In the genomic region with DNA sequence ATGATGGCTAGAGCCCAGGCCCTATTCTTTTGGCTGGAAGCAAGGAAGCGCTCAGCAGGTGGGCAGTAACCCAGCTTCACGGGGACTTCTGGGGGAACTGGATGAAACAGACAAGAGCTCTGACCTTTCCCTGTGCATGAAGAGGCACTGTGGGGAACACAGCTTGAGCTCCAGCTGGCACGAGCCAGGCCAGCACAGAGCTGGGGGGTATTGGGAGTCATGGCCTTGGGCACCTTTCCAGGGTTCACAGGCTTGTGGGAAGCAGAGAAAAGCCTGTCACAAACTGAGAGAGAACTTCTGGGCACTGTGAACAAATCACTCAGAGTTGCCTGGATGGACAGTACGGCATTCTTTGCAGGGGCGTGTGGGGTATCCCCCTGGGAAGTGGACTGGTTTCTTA, we compare ENCODE assay signal across 10 mouse cellular contexts.
DNase-seq lines count a peak whose midpoint lies in the region; TF ChIP-seq lines count a peak whose summit lies in the region.
"Had no signal": no experiment of that assay in that cellular context is flagged by ENCODE, and none has a peak within 500 bp of the region (broad histone marks: within the 10 kb centered on the region; RNA-seq: fewer than 3 reads in every experiment).

No protein-coding gene starts in this region.

- peak; percentile 4 for DNase-seq in cerebellum, adult 11-12 months
- DNase-seq in cerebellum, adult 9-10 months: no peak
- peak; percentile 26 for DNase-seq in layer of hippocampus, adult 9-11 months
- no peak for DNase-seq in layer of hippocampus, adult 9-10 months (ENCODE audit: low spot score)
- DNase-seq in adrenal gland, adult (ENCODE audit: inconsistent age in 2 of 2, low spot score in 1 of 2): peak; percentile 88 to 90
- peak; percentile 52 for DNase-seq in gastrocnemius, adult 2 months
- DNase-seq in urinary bladder, postnatal 36 days (ENCODE audit: low spot score in 2 of 2): no peak
- no peak for DNase-seq in left cerebral cortex, adult 18-20 months (ENCODE audit: low spot score in 2 of 2)
- DNase-seq: lung, embryonic 14.5 days had no signal

- no peak overlapping the region for H3K4me3 ChIP-seq in gastrocnemius, adult 2 months
- H3K4me3 ChIP-seq: heart, adult 2 months had no signal

- peak overlapping the region; percentile 12; the same call in 1 of the 2 replicates for H3K27ac ChIP-seq in gastrocnemius, adult 2 months
- H3K27ac ChIP-seq: heart, adult 2 months had no signal

- intact Hi-C loops in gastrocnemius, adult 2 months (cut with DNase I): no loop called here

- no peak for TF ChIP-seq CTCF in gastrocnemius, adult 2 months (IDR thresholded peaks at IDR 0.05)

Comparison
In these comparisons a context has a peak if more than half of its experiments do, and no peak if none do; other contexts are left out.
1. DNase-seq: peak in cerebellum, adult 11-12 months (single experiment), layer of hippocampus, adult 9-11 months (single experiment), adrenal gland, adult (2 of 2) and gastrocnemius, adult 2 months (single experiment); none in cerebellum, adult 9-10 months (single experiment), layer of hippocampus, adult 9-10 months (single experiment), urinary bladder, postnatal 36 days (0 of 2) and left cerebral cortex, adult 18-20 months (0 of 2).